Mouse (Mus musculus) cortical plate, adult 2 months (tissue): ENCODE measurements at regions not wholly inside any gene's neighbourhood (a gene's known extent, or its start where the extent isn't known, plus 50 kb on each side); places are given as distances from the start of the nearest gene placed in this dataset.

Experiments
- CTCF ChIP-seq: fragments of 200-500 bp; IDR thresholded peaks from 2 replicates; pipeline ENCODE4 v1.5.1; 2011; ENCODE audit warnings: mild to moderate bottlenecking, control low read depth, low read length; ENCODE audit not compliant: insufficient read depth; ENCODE audit errors: extremely low read depth
- POLR2A ChIP-seq: fragments of 200-500 bp; IDR thresholded peaks from 2 replicates; pipeline ENCODE4 v1.6.1; 2011; ENCODE audit warnings: mild to moderate bottlenecking, low read length, control low read depth; ENCODE audit not compliant: insufficient read depth; ENCODE audit errors: extremely low read depth

GRCm38 (mm10) chr2:149641207-149641606, 187.8 kb upstream of the Syndig1 start:
- no peak for TF ChIP-seq CTCF
- TF ChIP-seq POLR2A: no peak
